ENCODE assay signal across 8 mouse cellular contexts in the genomic region with DNA sequence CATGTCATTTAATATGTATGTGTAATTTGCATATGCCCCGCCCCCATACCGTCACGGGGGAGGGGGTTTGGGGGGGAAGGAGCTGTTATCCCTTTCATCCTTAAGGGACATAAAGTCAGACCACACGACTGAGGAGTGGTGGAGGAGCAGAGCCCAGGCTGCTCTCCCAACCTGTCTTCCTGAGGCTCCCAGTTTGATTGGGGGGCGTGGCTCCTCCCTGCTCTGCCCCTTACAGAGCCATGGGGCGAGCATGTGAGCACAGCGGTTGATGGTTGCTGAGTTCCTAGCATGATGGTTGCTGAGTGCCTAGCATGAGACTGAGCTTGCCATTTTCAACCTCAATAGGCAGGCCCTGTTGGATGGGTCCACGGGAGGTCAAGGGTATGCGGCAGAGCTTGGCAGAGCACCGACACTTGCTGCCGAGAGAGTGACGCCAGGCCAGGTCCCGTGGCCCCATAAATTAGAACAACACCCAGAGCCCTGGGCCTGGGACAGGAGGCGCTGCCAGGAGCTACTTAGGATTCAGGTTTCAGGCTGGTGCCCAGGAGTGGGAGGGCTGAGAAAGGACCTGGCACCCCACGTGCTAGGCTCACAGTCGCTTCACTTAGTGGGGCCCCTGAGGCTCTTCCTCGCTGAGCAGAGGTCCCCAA. TPM values are rescaled to one million over a fixed set of nuclear protein-coding genes. Genes with fewer than 3 reads are reported as not detected.
A peak's percentile ranks its signal among the peaks of the same experiment; 100 is the strongest.
DNase-seq lines count a peak whose midpoint lies in the region; ATAC-seq and TF ChIP-seq lines count a peak whose summit lies in the region.

No protein-coding gene starts in this region.

- H3K9me3 ChIP-seq in heart, embryonic 13.5 days = no peaks in the 10 kb centered on the region
- H3K9me3 ChIP-seq in limb, embryonic 15.5 days = no peaks in the 10 kb centered on the region

- no peaks in the 10 kb centered on the region for H3K4me1 ChIP-seq in lung, adult 2 months (ENCODE audit: control insufficient read depth, insufficient read depth, low read length)
- H3K4me1 ChIP-seq in heart, embryonic 13.5 days = peaks cover 8% of the 10 kb centered on the region
- H3K4me1 ChIP-seq in limb, embryonic 15.5 days = peaks cover 25% of the 10 kb centered on the region

- 0 out of 2 replicates have a peak overlapping the region, but pooled peaks have one; percentile 4 for H3K4me2 ChIP-seq in heart, embryonic 13.5 days
- peak overlapping the region; percentile 17; the same call in 1 of the 2 replicates for H3K4me2 ChIP-seq in limb, embryonic 15.5 days

- H3K9ac ChIP-seq in heart, embryonic 13.5 days = no peak overlapping the region
- no peak overlapping the region for H3K9ac ChIP-seq in limb, embryonic 15.5 days

- no peak overlapping the region for H3K27ac ChIP-seq in heart, embryonic 13.5 days (replicated peaks)
- no peak overlapping the region for H3K27ac ChIP-seq in limb, embryonic 15.5 days

- ATAC-seq in heart, embryonic 13.5 days (ENCODE audit: extremely low read depth, insufficient number of reproducible peaks, low FRiP score, low TSS enrichment) = no peak
- ATAC-seq in limb, embryonic 15.5 days (ENCODE audit: insufficient number of reproducible peaks, low FRiP score, low TSS enrichment, low read depth) = no peak

- DNase-seq in lung, adult 18-20 months = peak; percentile 49 to 61
- DNase-seq in lung, adult 2 months = no peak
- peak; percentile 58 for DNase-seq in adrenal gland, postnatal 10 days
- no peak for DNase-seq in MN1 (ENCODE audit: low spot score)
- no peak for DNase-seq in right cerebral cortex, adult 18-20 months
- DNase-seq in cerebellum, adult 8-10 months = no peak

- H3K27me3 ChIP-seq in heart, embryonic 13.5 days (replicated peaks) = peaks cover 58% of the 10 kb centered on the region
- peaks cover 43% of the 10 kb centered on the region for H3K27me3 ChIP-seq in limb, embryonic 15.5 days

- no peaks in the 10 kb centered on the region for H3K36me3 ChIP-seq in heart, embryonic 13.5 days
- H3K36me3 ChIP-seq in limb, embryonic 15.5 days = no peaks in the 10 kb centered on the region

- TF ChIP-seq POLR2A in lung, adult 2 months (IDR thresholded peaks at IDR 0.05; ENCODE audit: borderline replicate concordance, extremely low read depth, low read depth, low read length) = no peak

- WGBS in lung, adult 2 months = 34% methylated on average over 17 of the region's 17 CpGs
- WGBS in heart, embryonic 13.5 days = 34% methylated on average over 17 of the region's 17 CpGs
- WGBS in limb, embryonic 15.5 days = 13% methylated on average over 17 of the region's 17 CpGs

- no peak for TF ChIP-seq CTCF in lung, adult 2 months (IDR thresholded peaks at IDR 0.05; ENCODE audit: insufficient read depth, low read length)

- H3K4me3 ChIP-seq in lung, adult 2 months (replicated peaks; ENCODE audit: extremely low read depth, low read depth, low read length) = no peak overlapping the region
- H3K4me3 ChIP-seq in heart, embryonic 13.5 days = no peak overlapping the region
- H3K4me3 ChIP-seq in limb, embryonic 15.5 days = no peak overlapping the region

RNA-seq across cellular contexts. Expression of a gene that starts 4.6 kb away (rescaled TPM):
- polyA plus RNA-seq in lung, adult 2 months (2012; rRNA removed) = 3.7 and 4.7 TPM in 2 replicates
- total RNA-seq in adrenal gland, postnatal 10 days (2021) = 1 to 10 TPM; 2.4 to 5.5 TPM
- 2.1 and 2.9 TPM in 2 replicates for polyA plus RNA-seq in heart, embryonic 13.5 days (2015; fragmentation: Nextera tagmentation; extraction: Ambion mirVana)
- 4.3 and 10.5 TPM in 2 replicates for polyA plus RNA-seq in limb, embryonic 15.5 days (2015; fragmentation: Nextera tagmentation; extraction: Ambion mirVana)

RNA-seq across cellular contexts. Expression of a gene that starts 50.2 kb away (rescaled TPM):
- 97.5 and 143 TPM in 2 replicates for polyA plus RNA-seq in lung, adult 2 months (2012; rRNA removed)
- total RNA-seq in adrenal gland, postnatal 10 days (2021) = 100 to 1,000 TPM; 722 to 784 TPM
- 807 and 886 TPM in 2 replicates for polyA plus RNA-seq in heart, embryonic 13.5 days (2015; fragmentation: Nextera tagmentation; extraction: Ambion mirVana)
- 333 and 348 TPM in 2 replicates for polyA plus RNA-seq in limb, embryonic 15.5 days (2015; fragmentation: Nextera tagmentation; extraction: Ambion mirVana)

Comparison
In these comparisons a context has a peak if more than half of its experiments do, and no peak if none do; other contexts are left out.
1. DNase-seq: peak in lung, adult 18-20 months (2 of 2) and adrenal gland, postnatal 10 days (single experiment); none in lung, adult 2 months (single experiment), MN1 (single experiment), right cerebral cortex, adult 18-20 months (single experiment) and cerebellum, adult 8-10 months (single experiment).